Mouse (Mus musculus): Measurements from ENCODE around the gene Plekhh1. TPM values are rescaled to one million over a fixed set of nuclear protein-coding genes. Genes with fewer than 3 reads are reported as not detected.

Gene Plekhh1
- polyA plus RNA-seq, 1 experiment: 34.1 TPM

GRCm38 (mm10) chr12:79060134-79060533 is 31.2 kb downstream of the Plekhh1 start:
- H3K9ac ChIP-seq (ENCODE audit: low read depth, poor library complexity, severe bottlenecking): no peak overlapping the region
- no peaks in the 10 kb centered on the region for H3K27me3 ChIP-seq (ENCODE audit: control insufficient read depth, insufficient read depth, low read length, poor library complexity, severe bottlenecking)
- no peak overlapping the region for H3K4me3 ChIP-seq (ENCODE audit: low read depth, low read length)
- no peaks in the 10 kb centered on the region; the same call in 1 of the 2 replicates for H3K36me3 ChIP-seq (ENCODE audit: control insufficient read depth, insufficient read depth, low read length, poor library complexity, severe bottlenecking)
- no peak overlapping the region for H3K27ac ChIP-seq (ENCODE audit: insufficient read depth, low read length)
- no peaks in the 10 kb centered on the region for H3K9me3 ChIP-seq (replicated peaks; ENCODE audit: control insufficient read depth, insufficient read depth, low read length, poor library complexity, severe bottlenecking)
- TF ChIP-seq EP300 (IDR thresholded peaks at IDR 0.05; ENCODE audit: insufficient read depth, low read depth, low read length): no peak
- TF ChIP-seq CTCF (IDR thresholded peaks at IDR 0.05; ENCODE audit: low read depth, low read length): no peak
- no peak for TF ChIP-seq POLR2A (IDR thresholded peaks at IDR 0.05; ENCODE audit: insufficient read depth, low read length)
- peaks cover under 1% of the 10 kb centered on the region for H3K4me1 ChIP-seq (ENCODE audit: control insufficient read depth, insufficient read depth, low read length)

- Histone ChIP-seq H3K9ac (ENCODE audit: low read depth, poor library complexity, severe bottlenecking) (no peak overlapping the region), H3K4me1 (ENCODE audit: control insufficient read depth, insufficient read depth, low read length) (no peaks in the 10 kb centered on the region), H3K27ac (ENCODE audit: insufficient read depth, low read length) (no peak overlapping the region), H3K27me3 (ENCODE audit: control insufficient read depth, insufficient read depth, low read length, poor library complexity, severe bottlenecking) (no peaks in the 10 kb centered on the region), H3K4me3 (ENCODE audit: low read depth, low read length) (no peak overlapping the region), H3K36me3 (ENCODE audit: control insufficient read depth, insufficient read depth, low read length, poor library complexity, severe bottlenecking) (no peaks in the 10 kb centered on the region), H3K9me3 (replicated peaks; ENCODE audit: control insufficient read depth, insufficient read depth, low read length, poor library complexity, severe bottlenecking) (no peaks in the 10 kb centered on the region)
- TF ChIP-seq CTCF (IDR thresholded peaks at IDR 0.05; ENCODE audit: low read depth, low read length): no peak
- TF ChIP-seq POLR2A (IDR thresholded peaks at IDR 0.05; ENCODE audit: insufficient read depth, low read length): no peak
- no peak for TF ChIP-seq EP300 (IDR thresholded peaks at IDR 0.05; ENCODE audit: insufficient read depth, low read depth, low read length)
These were observed 32.0 kb downstream of the Plekhh1 start for GRCm38 (mm10) chr12:79060766-79061652.

GRCm38 (mm10) chr12:79064451-79064850 is 35.5 kb downstream of the Plekhh1 start:
- TF ChIP-seq POLR2A (IDR thresholded peaks at IDR 0.05; ENCODE audit: insufficient read depth, low read length) (no peak), EP300 (IDR thresholded peaks at IDR 0.05; ENCODE audit: insufficient read depth, low read depth, low read length) (no peak), CTCF (IDR thresholded peaks at IDR 0.05; ENCODE audit: low read depth, low read length) (no peak)
- no peaks in the 10 kb centered on the region for H3K27me3 ChIP-seq (ENCODE audit: control insufficient read depth, insufficient read depth, low read length, poor library complexity, severe bottlenecking)
- no peak overlapping the region for H3K27ac ChIP-seq (ENCODE audit: insufficient read depth, low read length)
- no peaks in the 10 kb centered on the region for H3K4me1 ChIP-seq (ENCODE audit: control insufficient read depth, insufficient read depth, low read length)
- no peak overlapping the region for H3K9ac ChIP-seq (ENCODE audit: low read depth, poor library complexity, severe bottlenecking)
- H3K4me3 ChIP-seq (ENCODE audit: low read depth, low read length): no peak overlapping the region
- no peaks in the 10 kb centered on the region for H3K9me3 ChIP-seq (replicated peaks; ENCODE audit: control insufficient read depth, insufficient read depth, low read length, poor library complexity, severe bottlenecking)
- no peaks in the 10 kb centered on the region for H3K36me3 ChIP-seq (ENCODE audit: control insufficient read depth, insufficient read depth, low read length, poor library complexity, severe bottlenecking)

- Histone ChIP-seq H3K9ac (ENCODE audit: low read depth, poor library complexity, severe bottlenecking) (no peak overlapping the region), H3K27ac (ENCODE audit: insufficient read depth, low read length) (no peak overlapping the region), H3K27me3 (ENCODE audit: control insufficient read depth, insufficient read depth, low read length, poor library complexity, severe bottlenecking) (no peaks in the 10 kb centered on the region), H3K4me1 (ENCODE audit: control insufficient read depth, insufficient read depth, low read length) (no peaks in the 10 kb centered on the region), H3K9me3 (replicated peaks; ENCODE audit: control insufficient read depth, insufficient read depth, low read length, poor library complexity, severe bottlenecking) (no peaks in the 10 kb centered on the region), H3K36me3 (ENCODE audit: control insufficient read depth, insufficient read depth, low read length, poor library complexity, severe bottlenecking) (no peaks in the 10 kb centered on the region), H3K4me3 (ENCODE audit: low read depth, low read length) (no peak overlapping the region)
- no peak for TF ChIP-seq CTCF (IDR thresholded peaks at IDR 0.05; ENCODE audit: low read depth, low read length)
- no peak for TF ChIP-seq POLR2A (IDR thresholded peaks at IDR 0.05; ENCODE audit: insufficient read depth, low read length)
- no peak for TF ChIP-seq EP300 (IDR thresholded peaks at IDR 0.05; ENCODE audit: insufficient read depth, low read depth, low read length)
These were observed 37.5 kb downstream of the Plekhh1 start for GRCm38 (mm10) chr12:79066431-79066830.

GRCm38 (mm10) chr12:79067526-79067925 is 38.6 kb downstream of the Plekhh1 start:
- H3K27me3 ChIP-seq (ENCODE audit: control insufficient read depth, insufficient read depth, low read length, poor library complexity, severe bottlenecking): no peaks in the 10 kb centered on the region
- no peak overlapping the region for H3K4me3 ChIP-seq (ENCODE audit: low read depth, low read length)
- H3K36me3 ChIP-seq (ENCODE audit: control insufficient read depth, insufficient read depth, low read length, poor library complexity, severe bottlenecking): no peaks in the 10 kb centered on the region
- no peak overlapping the region for H3K9ac ChIP-seq (ENCODE audit: low read depth, poor library complexity, severe bottlenecking)
- no peaks in the 10 kb centered on the region for H3K4me1 ChIP-seq (ENCODE audit: control insufficient read depth, insufficient read depth, low read length)
- H3K9me3 ChIP-seq (replicated peaks; ENCODE audit: control insufficient read depth, insufficient read depth, low read length, poor library complexity, severe bottlenecking): no peaks in the 10 kb centered on the region
- no peak overlapping the region for H3K27ac ChIP-seq (ENCODE audit: insufficient read depth, low read length)
- TF ChIP-seq EP300 (IDR thresholded peaks at IDR 0.05; ENCODE audit: insufficient read depth, low read depth, low read length): no peak
- no peak for TF ChIP-seq CTCF (IDR thresholded peaks at IDR 0.05; ENCODE audit: low read depth, low read length)
- no peak for TF ChIP-seq POLR2A (IDR thresholded peaks at IDR 0.05; ENCODE audit: insufficient read depth, low read length)

GRCm38 (mm10) chr12:79068306-79068705 is 39.3 kb downstream of the Plekhh1 start:
- Histone ChIP-seq H3K9me3 (replicated peaks; ENCODE audit: control insufficient read depth, insufficient read depth, low read length, poor library complexity, severe bottlenecking) (no peaks in the 10 kb centered on the region), H3K4me1 (ENCODE audit: control insufficient read depth, insufficient read depth, low read length) (no peaks in the 10 kb centered on the region), H3K27ac (ENCODE audit: insufficient read depth, low read length) (no peak overlapping the region), H3K9ac (ENCODE audit: low read depth, poor library complexity, severe bottlenecking) (no peak overlapping the region), H3K36me3 (ENCODE audit: control insufficient read depth, insufficient read depth, low read length, poor library complexity, severe bottlenecking) (no peaks in the 10 kb centered on the region), H3K4me3 (ENCODE audit: low read depth, low read length) (no peak overlapping the region), H3K27me3 (ENCODE audit: control insufficient read depth, insufficient read depth, low read length, poor library complexity, severe bottlenecking) (no peaks in the 10 kb centered on the region)
- TF ChIP-seq EP300 (IDR thresholded peaks at IDR 0.05; ENCODE audit: insufficient read depth, low read depth, low read length) (no peak), CTCF (IDR thresholded peaks at IDR 0.05; ENCODE audit: low read depth, low read length) (no peak), POLR2A (IDR thresholded peaks at IDR 0.05; ENCODE audit: insufficient read depth, low read length) (no peak)
